Mouse (Mus musculus) CD4-positive, CD25-positive, alpha-beta regulatory T cell, adult 4 months (primary cell): Measurements from ENCODE around the gene Retreg3. TPM values are rescaled to one million over a fixed set of nuclear protein-coding genes. Genes with fewer than 3 reads are reported as not detected.
"Not testable (repeated sequence)": the region's sequence is repeated elsewhere in the genome, so short reads cannot be mapped to it uniquely, and the experiment has no call there.

Experiments
- ATAC-seq: one replicate; pipeline ENCODE4 v1.8.0; 2017
- polyA plus RNA-seq, 2 experiments: library from polyadenylated mRNA; unstranded; fragments of 100-300 nt; shearing (Covaris generic); gene quantifications; one replicate each; pipeline ENCODE4 v1.2.1; 2017

The Retreg3 gene
- 10 to 100 TPM; 16.1 to 27.9 TPM for polyA plus RNA-seq

DNA sequence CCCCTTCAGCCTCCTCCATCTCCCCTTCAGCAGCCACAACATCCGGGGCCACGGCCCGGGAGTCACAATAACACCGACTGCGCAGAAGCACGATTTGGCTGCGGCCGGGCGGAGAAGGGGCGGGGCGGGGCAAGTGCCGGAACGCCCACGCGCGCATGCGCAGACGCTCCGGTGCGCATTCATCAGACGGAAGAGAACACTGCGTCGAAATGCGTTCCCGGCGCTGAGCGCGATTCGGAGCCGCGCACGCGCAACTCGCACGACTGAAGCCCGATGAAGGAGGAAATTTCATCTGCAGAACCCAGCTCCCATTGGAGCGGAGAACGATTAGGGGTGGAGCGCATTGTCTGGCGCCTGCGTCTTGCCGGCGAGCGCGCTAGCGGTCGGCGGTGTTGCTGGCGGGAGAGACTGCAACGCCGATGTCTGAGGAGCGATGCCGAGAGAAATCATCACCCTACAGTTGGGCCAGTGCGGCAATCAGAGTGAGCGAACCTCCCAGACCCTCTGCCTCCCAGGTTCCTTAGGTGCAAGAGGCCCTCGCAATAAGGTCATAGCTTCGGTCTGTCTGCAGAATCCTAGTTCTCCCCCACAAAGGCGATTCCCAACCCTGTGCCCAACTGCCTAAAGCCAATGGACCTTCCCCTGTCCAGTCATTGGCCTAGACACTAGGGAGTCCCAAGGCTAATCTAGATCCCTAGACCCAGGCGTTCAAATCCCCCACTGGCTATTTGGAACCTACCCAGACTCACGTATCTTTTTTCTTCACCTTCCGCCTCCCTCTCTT lies at the start of gene Retreg3, which contains the start of gene Tubg1:
Retreg3 (minus strand) TSS at position 133 of the 784 bp plus-strand sequence.
Tubg1 (plus strand) TSS at position 178 of the 784 bp plus-strand sequence.
- ATAC-seq = peak; percentile 94

DNA sequence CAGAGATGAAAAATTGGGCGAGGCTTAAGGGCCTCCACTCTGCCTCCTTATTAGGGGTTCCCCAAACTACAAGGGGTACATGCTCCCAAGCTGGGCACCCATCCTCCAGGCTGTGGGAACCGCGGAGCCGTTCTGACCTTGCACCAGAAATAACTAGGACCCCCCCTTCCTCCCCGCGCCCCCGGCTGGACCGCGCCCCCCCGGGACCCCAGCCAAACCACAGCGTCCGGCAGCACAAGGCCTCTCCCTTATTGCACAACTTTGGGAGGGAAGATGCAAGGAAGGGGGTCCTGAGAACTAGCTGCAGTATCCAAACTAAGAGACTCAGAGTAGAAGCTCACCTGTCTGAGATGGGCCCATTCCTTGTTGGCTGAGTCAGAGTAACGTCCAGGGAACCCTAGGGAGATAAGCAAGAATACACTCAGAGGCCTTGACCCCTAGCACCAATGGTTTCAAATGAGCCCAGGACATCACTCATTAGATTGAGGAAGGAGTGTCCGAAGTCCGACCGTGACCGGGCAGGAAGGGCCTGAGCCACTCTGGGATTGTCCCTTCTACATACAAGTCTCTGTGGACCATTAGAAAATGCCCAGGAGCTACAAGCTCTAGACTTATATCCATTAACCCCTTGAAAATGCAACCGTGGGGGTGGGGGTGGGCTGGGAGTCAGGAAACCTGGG lies 48.7 kb upstream of the Retreg3 start:
- no peak for ATAC-seq

DNA sequence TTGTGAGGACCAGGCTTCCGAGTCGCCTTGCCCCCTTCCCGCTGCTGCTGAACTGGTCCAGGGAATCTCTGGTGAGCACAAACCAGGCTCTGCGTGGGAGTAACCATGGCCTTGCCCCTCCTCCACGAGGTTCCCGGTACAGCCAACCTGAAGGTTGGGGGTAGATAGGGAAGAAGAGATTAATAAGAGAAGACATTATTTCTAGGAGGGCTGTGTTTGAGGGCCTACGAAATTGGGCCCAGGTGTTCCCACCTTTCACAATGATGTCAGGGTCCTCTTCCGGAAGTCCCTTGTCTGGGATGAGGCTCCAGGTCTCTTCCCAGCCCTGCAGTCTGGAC lies 48.2 kb upstream of the Retreg3 start:
- ATAC-seq = no peak

DNA sequence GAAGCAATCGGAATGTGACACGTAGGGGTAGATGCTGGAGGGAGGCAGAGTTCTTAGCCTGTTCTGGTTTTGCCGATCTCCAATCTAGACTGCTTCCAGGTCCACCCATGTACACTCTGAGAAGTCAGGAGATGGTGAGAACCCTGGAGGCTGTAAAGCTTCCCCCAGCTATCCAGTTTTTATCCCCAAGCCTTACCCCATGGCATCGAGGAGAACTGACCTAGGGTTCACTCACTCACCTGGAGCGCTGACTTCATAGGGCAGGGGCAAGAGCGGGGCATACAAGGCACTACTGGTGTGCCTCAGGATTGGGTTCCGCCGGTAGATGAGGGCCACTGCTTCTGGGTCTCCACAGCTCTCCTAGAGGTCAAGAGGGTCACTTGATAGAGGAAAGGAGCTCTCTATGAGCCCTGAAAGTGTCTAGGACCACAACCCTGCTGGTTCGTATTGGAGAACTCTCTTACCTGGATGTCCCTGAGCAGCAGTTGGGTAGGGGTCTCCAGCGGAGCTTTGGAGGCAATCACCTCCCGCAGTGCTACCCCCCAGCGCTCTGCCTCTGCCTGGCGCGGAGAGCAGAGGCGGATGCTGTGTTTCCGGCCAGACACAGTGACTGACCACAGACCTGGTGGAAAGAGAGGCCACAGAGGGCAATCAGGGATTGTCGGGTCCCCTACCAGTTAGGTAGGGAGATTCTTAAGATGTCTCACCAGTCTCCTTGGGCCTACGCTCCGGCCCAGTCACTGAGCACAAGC lies 47.7 kb upstream of the Retreg3 start:
- ATAC-seq = no peak

DNA sequence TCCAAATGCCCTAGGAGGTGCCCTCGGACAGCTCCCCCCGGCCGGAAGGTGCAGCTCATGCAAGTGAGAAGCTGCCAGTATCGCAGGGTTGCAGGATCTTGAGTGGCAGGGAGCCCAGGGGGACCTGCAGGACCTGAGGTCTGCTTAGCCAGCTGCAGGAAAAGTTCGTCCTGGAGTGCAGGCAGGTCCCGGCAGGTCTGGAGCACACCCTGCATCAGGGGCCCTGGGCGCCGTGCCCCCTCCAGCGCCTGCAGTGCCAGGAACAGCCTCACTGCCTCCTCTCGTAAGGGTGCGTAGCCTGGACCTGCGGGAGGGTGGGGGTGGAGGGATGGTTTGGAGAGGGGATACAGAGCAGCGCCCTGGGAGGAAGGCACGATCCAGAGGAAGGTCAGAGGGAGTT lies 46.7 kb upstream of the Retreg3 start:
- no peak for ATAC-seq

DNA sequence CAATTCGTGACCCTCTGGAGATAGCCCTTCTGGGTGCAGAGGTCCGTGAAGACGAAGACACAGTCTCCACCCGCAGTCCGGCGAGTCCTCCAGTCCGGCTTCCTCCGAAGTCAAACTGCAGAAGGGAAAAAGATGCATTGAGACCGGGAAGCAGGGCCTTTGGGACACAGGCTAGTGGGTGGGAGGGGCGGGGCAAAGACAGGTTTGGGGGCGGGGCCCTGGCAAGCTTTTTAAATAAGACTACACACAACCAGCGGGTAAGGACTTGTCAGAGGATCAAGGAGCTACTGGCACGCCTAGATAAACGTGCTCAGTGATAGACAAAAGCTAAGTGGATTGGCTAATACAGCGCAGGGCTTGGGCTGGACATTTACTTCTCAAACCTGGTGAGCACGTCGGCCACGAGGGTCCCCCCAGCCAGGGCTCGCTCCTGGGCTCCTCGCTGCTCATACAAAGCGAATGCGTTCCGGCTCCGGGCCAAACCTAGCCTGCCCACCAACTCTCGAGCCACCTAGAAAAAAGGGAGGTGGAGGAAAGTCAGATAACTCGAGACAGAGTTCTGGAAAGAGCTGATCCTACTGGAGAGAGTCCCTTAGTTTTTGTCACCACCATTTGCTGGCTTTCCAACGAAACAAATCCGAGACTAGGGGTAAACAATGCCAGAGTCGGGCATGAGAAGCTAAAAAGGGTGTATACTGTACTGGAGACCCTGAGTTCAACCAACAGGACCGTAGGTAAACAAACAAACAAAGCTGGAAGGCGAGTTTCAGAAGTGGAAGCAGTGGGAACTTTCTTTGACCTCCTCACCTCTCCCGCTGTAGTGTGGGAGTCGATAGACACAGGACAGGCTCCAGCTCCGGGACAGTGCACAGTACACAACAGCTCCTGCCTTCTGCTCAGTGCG lies 45.2 kb upstream of the Retreg3 start:
- ATAC-seq = no peak

DNA sequence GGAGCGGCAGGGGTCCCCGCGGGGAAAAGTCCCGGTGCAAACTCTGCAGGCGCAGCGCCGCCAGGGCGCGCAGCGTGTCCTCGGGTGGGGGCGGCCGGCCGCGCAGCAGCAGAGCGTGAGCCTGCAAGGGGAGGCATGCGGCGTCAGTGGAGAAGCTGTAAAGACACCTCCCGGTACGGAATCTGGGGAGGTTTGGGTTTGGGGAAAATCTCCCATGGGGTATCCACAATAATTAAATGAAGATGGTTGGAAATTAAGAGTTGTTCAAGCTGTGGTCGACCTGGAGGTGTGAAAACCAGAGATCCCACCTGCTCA lies 44.6 kb upstream of the Retreg3 start:
- no peak for ATAC-seq

DNA sequence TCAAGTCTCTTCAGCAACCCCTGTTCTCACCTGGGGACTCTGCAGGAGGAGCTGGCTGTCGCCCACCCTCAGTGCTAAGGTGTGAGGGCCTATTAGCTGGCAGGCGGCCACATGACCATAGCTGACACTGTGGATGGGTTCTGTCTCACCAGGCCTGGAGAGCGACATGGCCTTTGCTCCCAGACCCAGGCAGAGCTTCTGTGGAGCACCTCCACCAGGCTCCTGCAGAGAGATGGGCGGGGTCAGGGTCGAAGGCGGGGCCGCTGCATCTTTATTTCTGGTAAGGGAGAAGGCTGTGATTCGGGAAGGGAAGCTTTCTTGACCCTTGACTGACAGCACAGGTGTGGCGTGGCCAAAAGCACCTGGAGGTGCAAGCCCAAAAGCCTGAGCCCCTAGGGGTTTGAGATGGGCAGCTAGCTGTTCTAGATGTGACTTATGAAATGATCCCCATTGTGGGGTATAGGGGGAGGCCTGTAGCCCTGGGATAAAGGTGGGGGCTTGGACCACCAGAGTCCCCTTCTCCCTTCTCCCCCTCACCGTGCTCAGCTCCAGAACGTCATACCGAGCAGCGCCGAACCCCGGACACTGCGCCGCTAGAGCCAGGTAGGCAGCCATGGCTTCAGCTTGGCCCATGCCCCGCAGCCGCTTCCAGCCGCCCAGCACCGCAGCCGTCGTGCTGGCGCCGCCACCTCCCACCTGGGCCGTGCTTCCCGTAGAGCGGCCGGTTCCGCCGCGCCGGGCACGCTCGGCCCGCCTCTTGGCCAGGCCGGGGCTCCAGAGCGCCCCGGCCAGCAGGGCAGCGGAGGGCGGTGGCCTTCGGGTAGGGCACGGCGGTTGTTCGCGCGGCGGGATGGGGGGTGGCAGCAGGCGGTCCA lies 44.0 kb upstream of the Retreg3 start:
- ATAC-seq = no peak

DNA sequence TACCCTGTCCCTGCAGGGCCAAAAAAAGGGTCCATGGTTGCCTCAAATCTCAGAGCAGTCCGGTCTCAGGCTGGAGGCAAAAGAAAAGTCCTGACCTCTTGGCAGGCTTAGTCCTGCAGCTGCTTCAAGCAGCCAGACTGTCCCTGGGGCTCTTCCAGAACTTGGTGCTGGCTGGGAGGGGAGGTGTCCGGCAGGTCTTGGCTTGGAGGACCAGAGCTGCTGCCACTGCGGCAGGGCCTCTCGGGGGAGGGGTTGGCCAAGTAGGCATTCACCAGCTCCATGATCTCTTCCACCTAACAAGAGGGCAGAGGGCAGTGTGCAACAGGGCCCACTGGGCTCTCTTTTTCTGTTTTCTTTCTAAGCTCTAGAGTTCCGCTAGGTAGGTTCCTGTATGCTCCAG lies 43.1 kb upstream of the Retreg3 start:
- ATAC-seq = no peak

DNA sequence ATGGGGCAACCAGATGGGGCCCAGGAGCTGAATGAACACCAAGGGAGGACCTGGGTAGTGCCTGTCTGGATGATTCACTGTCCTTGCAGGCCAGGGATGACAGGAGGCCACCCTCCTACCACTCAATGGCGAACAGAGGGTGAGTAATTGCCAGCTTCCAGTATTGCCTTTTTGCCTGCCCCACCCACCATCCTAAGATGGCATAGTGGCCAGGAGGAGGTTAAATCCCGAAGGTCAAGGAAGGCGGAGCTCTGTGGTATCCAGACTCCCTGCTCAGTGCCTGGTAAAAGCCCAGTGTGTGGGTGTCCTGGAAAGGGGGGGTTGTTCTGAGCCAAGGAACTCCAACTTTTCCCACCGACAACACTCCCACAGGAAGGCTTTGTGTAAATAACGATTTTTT lies 42.6 kb upstream of the Retreg3 start:
- no peak for ATAC-seq

DNA sequence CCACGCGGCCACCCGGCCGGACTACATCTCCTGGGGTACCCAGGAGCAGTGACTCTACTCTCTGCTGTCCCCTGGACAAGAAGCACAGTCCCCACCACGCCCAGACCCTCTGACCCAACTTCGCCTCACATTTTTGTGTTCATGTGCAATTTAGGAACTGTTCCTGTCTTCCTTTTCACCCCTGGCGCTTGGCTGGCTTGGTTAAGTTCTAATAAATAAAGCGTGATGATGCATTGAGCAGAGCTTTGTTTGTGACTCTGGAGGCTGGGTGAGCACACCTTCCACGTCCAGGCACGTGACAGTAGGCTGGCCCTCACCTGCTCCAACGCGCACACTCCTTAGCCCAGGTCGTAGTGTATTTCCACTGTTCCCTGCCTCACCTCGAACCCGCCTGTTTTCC lies 41.9 kb upstream of the Retreg3 start:
- ATAC-seq = no peak

DNA sequence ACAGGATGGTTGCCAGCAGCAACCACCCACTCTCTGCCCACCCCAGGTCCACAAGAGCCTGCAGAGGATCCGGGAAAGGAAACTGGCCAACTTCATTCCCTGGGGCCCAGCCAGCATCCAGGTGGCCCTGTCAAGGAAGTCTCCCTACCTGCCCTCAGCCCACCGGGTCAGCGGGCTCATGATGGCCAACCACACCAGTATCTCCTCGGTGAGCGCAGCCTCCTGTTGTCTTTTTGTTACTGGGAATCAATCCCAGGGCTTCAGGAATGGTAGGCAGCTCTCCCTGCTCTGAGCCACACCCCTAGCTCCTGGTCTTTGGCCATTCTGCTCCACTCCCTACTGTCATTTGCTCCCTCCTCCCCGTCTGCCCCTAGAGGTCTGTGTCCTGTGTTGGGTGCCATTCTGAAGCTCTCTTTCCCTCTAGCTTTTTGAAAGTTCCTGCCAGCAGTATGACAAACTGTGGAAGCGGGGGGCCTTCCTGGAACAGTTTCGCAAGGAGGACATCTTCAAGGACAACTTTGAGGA lies 41.4 kb upstream of the Retreg3 start:
- ATAC-seq = not testable (repeated sequence)

DNA sequence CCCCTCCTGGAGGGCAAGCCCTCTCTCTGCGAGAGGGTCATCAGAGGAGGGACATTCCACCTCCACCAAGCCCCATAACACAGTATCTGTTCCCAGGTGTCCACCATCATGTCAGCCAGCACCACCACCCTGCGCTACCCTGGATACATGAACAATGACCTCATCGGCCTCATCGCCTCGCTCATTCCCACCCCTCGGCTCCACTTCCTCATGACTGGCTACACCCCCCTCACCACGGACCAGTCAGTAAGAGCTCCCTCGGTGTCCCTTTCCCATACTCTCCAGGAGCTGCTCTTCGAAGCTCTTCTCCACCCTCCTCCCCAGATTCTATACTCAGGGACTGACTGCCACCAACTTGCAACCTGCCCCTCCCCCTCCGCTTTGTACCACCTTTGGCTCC lies 40.5 kb upstream of the Retreg3 start:
- not testable (repeated sequence) for ATAC-seq

DNA sequence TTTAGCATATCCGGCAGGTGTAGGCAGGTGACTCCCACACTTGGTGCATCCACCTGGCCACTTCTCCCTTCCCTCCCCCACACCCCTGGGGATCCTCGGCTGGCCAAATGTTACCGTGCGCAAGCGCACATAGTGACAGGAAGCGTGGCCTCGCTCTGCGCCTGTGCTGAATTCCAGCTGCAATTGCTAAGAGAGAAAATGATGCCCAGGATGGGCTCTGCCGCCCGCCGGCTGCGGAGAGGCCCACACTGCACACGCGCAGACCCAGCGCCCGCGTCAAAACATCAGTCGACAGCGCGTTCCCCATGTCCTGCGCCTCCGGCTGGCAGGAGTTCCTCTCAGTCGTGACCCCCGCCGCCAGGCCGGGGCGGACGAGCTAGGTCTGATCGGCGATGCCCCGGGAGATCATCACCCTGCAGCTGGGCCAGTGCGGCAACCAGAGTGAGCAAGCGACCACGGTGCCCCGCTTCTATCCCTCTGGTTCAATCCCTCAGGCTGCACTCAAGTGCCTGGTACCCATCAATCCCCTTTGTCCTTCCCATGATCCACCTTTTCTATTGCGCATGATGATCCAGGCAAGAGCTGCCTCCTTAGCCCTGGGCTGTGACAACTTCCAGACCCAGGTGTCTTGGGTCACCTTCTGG lies 36.2 kb upstream of the Retreg3 start, which contains the start of gene Tubg2:
Tubg2 (plus strand) TSS at position 180 of the 644 bp plus-strand sequence.
- peak; percentile 71 for ATAC-seq

DNA sequence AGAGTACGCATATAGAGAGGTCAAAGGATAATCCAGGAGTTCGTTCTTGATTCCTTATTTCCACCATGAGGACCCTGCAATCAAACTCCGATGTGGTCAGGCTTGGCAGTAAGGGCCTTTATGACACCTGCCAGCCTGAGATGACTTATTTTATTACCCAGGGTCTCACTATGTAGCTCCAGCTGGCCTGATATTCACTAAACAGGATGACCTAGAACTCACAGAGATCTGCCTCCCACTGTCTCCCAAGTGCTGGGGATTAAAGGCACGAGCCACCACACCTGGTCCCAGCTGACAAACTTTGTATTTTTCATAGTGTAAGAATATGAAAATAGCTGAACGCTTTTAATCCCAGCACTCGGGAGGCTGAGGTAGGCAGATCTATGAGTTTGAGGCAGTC lies 35.5 kb upstream of the Retreg3 start:
- no peak for ATAC-seq

DNA sequence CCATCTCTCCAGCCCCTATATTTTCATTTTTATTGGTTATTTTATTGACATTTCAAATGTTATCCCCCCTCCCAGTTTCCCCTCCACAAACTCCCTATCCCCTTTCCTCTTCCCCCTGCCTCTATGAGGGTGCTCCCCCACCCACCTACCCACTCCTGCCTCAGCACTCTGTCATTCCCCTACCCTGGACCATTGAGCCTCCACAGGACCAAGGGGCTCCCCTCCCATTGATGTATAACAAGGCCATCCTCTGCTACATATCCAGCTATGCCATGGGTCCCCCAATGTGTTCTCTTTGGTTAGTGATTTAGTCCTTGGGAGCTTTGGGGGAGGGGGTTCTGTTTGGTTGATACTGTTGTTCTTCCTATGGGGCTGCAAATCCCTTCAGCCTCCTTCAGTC lies 35.0 kb upstream of the Retreg3 start:
- ATAC-seq = no peak

DNA sequence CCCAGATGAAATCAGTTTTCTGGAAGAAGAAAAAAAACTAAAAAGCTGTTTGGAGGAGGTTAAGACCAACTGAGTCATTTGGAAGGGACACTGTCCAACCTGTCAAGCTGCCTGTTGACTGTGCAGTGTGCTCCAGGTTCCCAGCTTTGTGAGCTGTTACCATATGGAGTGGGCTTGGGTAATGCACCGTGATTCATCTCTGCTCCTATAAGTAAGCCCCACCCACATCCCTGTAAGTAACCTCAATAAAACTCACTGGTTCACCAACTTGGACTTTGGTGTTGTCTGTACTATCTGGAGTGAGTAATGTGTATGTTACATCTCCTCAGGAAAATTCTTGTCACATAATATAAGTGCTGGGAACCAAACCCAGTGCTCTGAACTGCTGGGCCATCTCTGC lies 33.1 kb upstream of the Retreg3 start:
- ATAC-seq = no peak

DNA sequence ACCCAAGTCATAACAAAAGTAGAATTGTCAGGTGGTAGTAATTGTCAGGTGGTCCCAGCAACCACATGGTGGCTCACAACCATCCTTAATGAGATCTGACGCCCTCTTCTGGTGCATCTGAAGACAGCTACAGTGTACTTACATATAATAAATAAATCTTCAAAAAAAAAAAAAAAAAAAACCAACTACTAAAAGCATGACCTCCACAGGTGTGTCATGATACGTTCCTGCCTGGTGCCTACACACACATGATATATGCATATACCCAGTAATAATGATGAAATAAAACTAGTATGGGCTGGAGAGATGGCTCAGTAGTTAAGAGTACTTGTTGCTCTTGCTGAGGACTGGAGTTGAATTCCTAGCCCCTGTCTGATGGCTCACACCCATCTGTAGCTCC lies 31.4 kb upstream of the Retreg3 start:
- no peak for ATAC-seq

DNA sequence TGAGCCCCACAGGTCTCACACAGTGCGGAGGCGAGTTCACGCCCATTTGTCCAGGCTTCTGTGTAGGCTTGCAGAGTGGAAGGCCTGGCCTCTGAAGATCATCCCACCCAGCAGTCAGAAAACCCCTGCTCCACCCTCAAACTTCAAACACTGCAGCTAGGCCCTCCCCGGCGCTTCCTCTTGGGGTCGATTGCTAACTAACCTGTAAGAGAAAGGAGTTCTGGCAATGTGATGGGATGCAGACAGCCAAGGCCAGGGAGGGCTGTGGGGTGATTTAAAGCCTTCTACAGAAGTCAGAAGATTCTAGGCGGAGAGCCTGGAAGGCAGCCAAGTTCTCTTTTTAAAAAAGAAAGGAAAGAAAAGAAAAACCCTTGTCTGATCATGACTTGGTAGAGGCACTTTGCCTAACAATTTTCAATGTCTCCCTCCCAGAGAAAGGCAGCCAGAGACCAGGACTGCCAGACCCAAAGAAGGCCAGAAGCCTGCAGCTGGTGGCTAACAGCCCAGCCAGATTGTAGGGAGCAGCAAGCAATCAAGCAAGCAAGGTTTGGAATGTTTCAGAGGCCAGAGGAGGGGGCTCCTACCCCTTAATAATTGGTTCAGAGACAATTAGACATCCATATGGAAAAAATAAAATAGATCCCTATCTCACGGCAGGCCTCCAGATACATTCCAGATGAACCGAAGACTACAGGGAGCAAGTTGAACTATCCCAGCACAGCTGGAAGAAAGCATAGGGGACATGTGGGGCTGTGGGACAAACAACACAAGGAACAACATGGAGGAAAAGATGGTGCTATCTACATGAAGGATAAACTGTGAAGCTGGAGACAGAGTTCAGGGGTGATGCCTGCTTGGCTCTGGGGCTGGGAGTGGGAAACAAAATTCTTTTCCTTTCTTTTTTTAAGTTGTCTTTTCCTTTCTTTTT lies 29.7 kb upstream of the Retreg3 start:
- no peak for ATAC-seq

DNA sequence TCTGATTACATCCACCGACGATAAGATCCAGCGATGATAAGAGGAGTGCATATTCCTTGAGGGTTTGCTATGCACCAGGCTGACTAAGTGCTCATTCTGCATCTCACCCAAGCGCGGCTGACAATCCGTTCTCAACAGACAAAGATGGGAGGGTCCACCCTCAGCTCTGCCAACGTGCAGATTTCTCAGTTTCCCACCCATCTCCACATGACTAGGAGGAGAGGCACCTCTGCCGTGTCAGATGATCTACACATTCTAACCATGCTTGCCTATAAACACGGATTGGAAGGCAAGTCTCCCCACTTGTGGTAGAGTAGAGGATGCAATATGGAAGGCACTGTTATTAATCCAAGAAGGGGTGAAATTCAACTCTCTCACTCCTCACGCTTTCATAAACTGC lies 29.1 kb upstream of the Retreg3 start:
- ATAC-seq = no peak
